Mouse (Mus musculus): ENCODE results near the gene Nelfe. TPM values are rescaled to one million over a fixed set of nuclear protein-coding genes. Genes with fewer than 3 reads are reported as not detected.
"Not testable (repeated sequence)": the region's sequence is repeated elsewhere in the genome, so short reads cannot be mapped to it uniquely, and the experiment has no call there.

Nelfe gene
- polyA plus RNA-seq, 3 experiments from 2014 or later = 40.1 to 65.0 (median 47.0) TPM

DNA sequence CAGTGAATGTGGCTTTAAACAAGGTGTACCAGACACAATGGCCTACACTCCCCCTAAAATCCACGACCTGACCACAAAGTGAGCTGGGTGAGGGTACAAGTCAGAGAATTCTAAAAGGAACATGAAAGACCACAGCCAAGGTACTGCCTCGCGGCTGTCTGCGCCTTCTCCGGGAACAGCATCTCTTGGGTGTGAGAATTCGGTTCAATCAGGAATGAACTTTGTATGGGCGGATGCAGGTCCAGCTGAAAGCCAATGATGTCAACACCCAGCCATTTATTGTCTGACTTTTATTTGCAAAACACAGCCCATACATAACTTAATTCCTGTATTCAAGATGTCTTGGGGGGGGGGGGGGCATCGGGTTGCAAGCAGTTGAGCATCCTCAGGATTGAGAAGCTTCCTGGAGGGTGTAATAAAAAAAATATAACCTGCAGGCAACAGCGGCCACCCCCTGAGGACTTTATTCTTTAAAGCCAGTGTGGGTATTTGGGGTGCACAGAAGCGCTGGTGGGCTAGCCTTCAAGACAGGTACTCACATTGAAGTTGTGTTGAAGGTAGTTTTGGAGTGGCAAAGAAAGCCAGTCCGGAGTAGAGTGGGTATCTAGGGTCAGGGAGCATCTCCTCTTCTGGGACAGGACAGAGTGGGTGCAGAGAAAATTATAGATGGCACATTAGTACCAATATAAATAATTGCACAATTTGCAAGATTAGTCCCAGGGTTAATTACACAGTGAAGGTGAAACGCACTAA, 43.1 kb downstream of the Nelfe start:
- ATAC-seq = no peak

DNA sequence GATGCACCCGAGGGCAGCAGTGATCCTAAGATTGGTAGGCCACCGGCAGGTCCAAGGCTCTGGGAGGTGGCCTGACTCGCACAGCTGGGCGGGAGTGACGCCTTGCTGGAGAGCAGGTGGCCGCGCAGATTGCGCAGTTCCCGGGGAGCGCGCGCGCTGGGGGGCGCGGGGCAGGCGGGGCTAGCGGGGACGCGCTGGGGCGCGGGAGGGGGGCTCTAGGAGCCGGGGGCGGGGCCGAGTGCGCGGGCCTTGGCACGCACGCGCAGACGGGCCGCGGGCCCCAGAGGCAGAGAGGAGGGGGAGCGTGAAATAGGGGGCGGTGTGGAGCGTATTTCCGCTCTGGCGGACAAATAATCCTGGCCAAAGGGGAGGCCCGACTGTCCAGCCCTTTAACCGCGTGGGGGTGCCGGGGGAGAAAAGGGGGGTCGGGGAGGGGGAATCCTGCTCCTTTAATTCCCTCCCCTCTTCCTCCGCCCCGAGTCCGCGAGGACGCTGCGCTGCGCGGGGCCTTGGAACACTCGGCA, 43.9 kb downstream of the Nelfe start:
- ATAC-seq = peak; percentile 46

DNA sequence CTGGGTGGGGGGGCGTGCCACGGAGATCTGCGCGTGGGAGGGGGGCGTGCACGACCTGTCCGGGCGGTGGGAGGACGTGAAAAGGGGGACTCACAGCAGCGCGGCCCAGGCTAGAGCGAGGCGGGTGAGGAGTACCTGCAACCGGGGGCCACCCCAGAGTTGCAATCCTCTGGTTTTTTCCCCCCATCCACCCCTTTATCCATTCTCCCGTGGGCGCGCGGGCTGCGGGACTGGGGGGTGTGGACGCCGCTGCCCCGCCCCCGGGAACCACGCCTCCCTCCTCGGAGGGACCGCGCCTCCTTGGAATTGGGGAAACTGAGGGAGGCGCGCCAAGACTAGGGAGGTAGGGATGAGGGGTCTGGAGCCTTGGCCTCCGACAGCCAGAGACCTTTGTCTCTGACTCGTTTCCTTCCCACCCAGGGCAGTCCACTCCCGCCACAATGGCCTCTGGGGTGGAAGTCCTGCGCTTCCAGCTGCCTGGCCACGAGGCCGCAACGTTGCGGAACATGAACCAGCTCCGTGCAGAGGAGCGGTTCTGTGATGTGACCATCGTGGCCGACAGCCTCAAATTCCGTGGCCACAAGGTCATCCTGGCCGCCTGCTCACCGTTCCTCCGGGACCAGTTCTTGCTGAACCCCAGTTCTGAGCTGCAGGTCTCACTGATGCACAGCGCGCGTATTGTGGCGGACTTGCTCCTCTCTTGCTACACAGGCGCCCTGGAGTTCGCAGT, 44.8 kb downstream of the Nelfe start:
- no peak for ATAC-seq

DNA sequence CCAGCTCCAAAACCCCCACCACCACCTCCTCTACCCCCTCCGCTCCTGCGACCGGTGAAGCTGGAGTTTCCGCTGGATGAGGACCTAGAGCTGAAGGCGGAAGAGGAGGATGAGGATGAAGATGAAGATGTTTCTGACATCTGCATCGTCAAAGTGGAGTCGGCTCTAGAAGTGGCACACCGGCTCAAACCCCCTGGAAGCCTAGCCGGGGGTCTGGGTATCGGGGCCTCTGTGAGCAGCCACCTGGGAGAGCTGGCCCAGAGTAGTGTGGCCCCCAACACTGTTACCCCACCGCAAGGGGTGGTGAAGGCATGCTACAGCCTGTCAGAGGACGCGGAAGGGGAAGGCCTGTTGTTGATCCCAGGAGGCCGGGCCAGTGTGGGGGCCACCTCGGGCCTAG, 45.5 kb downstream of the Nelfe start:
- ATAC-seq = no peak

DNA sequence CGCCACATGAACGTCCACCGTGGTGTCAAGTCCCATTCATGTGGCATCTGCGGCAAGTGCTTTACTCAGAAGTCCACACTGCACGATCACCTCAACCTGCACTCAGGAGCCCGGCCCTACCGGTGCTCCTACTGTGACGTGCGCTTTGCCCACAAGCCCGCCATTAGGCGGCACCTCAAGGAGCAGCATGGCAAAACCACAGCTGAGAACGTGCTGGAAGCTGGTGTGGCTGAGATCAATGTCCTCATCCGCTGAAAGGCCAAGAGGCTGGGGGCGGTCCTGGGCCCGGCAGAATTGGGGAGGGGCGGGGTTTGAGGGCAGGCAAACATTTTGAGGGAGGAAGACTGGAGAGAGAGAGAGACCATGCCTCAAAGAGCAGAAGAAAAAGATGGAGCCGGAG, 46.2 kb downstream of the Nelfe start:
- peak; percentile 24 for ATAC-seq

DNA sequence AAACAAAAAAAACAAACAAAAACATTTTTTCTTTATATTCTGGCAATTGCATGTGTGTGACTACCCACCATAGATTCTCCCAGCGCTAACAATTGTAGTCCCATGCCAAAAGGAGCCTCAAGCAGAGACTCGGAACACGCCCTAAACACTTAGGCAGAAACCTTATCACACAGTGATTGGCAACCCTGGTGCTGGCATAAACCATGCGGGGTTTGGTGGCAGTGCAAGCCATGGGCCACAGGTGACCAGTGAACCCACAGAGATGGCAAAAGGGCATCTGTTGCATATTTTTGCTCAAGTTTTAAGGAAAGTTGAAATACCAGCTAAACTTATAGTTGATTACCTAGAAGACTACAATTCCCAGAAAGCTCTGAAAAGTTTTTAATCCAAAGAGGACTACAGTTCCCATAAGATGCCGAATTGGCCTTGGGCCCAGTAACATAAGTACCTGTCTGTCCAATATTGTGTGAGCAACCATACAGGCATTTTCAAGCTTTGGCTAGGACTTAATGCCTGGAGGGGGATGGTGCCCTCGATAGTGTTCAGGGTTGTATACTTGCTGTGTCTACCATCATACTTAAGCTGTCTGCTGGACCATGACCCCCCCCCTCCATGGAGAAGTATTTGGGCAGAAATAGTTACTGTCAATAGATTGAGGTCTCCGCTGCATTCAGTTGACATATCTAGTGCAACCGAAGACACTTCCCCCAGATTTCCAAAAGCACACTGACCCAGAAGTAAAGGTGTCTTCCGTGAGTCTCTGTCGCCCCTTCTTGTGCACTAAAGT, 47.4 kb downstream of the Nelfe start:
- no peak for ATAC-seq

DNA sequence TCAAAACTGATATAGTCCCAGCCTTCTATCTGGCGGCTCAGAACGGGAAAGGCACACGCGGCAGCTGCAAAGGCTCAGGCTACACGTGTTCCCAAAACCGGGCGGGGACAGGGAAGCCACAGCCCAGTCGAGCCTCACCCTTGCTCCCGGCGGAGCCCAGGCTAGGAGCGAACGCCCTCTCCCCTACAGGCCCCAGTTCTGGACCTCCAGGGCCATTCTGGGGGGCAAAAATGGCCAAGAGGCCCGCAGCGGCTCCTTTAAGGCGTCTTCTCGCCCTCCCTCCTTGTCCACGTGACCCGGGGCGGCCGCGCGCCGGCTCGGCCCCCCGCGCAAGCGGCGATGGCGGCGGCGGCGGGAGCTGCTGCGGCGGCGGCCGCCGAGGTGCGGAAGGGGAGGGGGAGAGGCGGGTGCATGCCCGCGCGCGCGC, 48.0 kb downstream of the Nelfe start, which contains the start of the genes C2 and Ehmt2:
Gene C2, minus strand, starts transcription at position 106 of the 427 bp plus-strand sequence.
Gene Ehmt2, plus strand, starts transcription at position 310 of the 427 bp plus-strand sequence.
- peak; percentile 44 for ATAC-seq

DNA sequence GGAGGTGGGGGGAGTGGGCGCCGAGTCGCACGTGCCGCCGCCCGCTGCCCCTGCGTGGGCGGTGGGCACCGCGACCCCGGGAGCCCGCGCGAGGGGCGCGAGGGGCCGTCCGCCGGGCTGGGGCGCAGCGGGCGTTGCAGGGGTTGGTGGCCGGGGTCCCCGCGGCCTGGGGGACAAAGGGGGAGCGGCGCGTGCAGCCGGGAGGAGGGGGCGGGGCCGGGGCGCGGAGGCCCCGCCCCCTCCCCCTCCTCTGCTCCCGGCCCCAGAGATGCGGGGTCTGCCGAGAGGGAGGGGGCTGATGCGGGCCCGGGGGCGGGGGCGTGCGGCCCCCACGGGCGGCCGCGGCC, 48.5 kb downstream of the Nelfe start:
- no peak for ATAC-seq

DNA sequence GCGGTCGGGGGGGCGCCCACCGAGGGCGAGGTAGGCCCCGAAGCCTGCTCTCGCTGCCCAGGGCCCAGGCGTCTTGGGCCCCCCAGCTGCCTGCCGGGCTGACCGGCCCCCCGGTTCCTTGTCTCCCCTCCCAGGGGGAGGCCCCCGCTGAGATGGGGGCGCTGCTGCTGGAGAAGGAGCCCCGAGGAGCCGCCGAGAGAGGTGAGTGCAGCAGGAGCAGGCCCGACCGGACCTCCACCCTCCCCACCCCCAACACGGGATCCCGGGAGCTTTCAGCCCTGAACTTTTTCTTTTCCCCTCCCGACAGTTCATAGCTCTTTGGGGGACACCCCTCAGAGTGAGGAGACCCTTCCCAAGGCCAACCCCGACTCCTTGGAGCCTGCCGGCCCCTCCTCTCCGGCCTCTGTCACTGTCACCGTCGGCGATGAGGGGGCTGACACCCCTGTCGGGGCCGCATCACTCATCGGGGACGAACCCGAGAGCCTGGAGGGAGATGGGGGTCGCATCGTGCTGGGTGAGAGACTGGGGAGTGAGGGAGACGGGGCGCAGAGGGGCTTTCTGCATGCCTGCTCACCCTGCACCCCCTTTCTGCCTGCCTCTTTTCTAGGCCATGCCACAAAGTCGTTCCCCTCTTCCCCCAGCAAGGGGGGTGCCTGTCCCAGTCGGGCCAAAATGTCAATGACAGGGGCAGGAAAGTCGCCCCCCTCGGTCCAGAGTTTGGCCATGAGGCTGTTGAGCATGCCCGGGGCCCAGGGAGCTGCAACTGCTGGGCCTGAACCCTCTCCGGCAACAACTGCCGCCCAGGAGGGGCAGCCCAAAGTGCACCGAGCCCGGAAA, 49.1 kb downstream of the Nelfe start:
- no peak for ATAC-seq

DNA sequence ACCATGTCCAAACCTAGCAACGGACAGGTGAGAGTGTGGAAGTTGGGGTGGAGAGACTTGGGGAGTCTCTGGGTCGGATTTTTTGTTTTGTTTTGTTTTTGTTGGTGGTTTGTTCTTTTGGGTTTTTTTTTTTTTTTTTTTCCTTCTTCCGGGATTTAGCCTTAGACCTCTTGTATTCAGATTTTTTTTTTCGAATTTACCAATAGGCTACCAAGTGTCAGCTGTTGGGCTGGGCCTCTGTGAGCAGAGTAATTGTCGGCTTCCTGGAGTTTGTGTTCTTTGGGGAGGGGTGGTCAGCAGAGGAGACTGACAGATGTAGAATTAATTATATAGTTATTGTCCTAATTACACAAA, 49.7 kb downstream of the Nelfe start:
- ATAC-seq = peak; percentile 35

DNA sequence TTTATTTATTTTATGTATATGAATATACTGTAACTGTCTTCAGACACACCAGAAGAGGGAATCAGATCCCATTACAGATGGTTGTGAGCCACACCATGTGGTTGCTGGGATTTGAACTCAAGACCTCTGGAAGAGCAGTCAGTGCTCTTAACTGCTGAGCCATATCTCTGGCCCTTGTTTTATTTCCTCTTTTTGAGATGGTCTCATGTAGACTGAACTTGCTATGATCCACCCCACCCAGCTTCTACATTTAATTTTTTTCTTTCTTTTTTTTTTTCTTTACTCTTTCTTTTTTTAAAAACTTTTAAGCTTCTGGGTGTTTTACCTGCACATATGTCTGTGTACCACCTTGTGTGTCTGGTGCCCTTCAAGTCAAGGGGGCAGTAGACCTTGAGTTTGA, 50.6 kb downstream of the Nelfe start:
- not testable (repeated sequence) for ATAC-seq

DNA sequence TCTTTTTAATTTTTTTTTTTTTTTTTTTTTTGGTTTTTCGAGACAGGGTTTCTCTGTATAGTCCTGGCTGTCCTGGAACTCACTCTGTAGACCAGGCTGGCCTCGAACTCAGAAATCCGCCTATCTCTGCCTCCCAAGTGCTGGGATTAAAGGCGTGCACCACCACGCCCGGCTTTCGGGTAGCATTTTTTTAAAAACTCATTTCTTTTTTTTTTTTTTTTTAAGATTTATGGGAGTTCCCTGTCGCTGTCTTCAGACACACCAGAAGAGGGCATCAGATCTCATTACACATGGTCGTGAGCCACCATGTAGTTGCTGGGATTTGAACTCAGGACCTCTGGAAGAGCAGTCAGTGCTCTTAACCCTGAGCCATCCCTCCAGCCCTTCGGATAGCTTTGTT, 51.8 kb downstream of the Nelfe start:
- not testable (repeated sequence) for ATAC-seq

DNA sequence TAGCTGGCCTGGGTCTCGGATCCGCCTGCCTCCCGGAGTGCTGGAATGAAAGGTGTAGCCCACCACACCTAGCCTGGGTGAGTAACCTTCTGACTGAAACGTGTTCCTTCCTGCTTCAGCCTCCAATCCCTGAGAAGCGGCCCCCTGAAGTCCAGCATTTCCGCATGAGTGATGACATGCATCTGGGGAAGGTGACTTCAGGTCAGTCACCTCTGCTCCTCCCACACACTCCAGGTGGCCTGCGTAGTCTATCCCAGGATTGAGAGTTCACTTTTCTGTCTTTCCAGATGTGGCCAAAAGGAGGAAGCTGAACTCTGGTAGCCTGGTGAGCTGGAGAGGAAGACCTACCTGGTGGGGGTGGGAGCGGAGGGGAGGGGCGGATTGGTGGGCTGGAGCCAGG, 52.7 kb downstream of the Nelfe start:
- no peak for ATAC-seq

Other genes with a start within 250 kb of the Nelfe start
- gene Rnf5, start 246.7 kb upstream of the Nelfe start, polyA plus RNA-seq (2017; shearing (Covaris generic)) = 10 to 100 TPM; 41.2 to 71.2 (median 59.5) TPM
- 10 to 100 TPM; 14.5 to 20.8 (median 19.4) TPM for gene Agpat1, start 246.1 kb upstream of the Nelfe start, polyA plus RNA-seq (2017; shearing (Covaris generic))
- 1 to 10 TPM; 1.1 to 2.1 (median 1.2) TPM for gene Egfl8, start 234.4 kb upstream of the Nelfe start, polyA plus RNA-seq (2017; shearing (Covaris generic))
- gene Ppt2, start 221.9 kb upstream of the Nelfe start, polyA plus RNA-seq (2017; shearing (Covaris generic)) = 10 to 100 TPM; 18.8 to 22.9 (median 20.6) TPM
- 1 to 10 TPM in 2 of 3 experiments, under 1 TPM in 1; 0.79 to 4.0 (median 3.7) TPM for gene Prrt1, start 220.9 kb upstream of the Nelfe start, polyA plus RNA-seq (2017; shearing (Covaris generic))
- gene Fkbpl, start 205.6 kb upstream of the Nelfe start, polyA plus RNA-seq (2017; shearing (Covaris generic)) = 1 to 10 TPM; 4.4 to 5.8 (median 5.2) TPM
- gene Atf6b, start 203.2 kb upstream of the Nelfe start, polyA plus RNA-seq (2017; shearing (Covaris generic)) = 10 to 100 TPM; 19.0 to 21.9 (median 19.3) TPM
- not detected for gene Tnxb, start 179.9 kb upstream of the Nelfe start, polyA plus RNA-seq (2017; shearing (Covaris generic))
- gene C4b, start 106.5 kb upstream of the Nelfe start, polyA plus RNA-seq (2017; shearing (Covaris generic)) = under 1 TPM in 1 of 3 experiments, not detected in 2; 0.08 TPM
- gene Cyp21a1, start 45.8 kb upstream of the Nelfe start, polyA plus RNA-seq (2017; shearing (Covaris generic)) = not detected
- 10 to 100 TPM; 30.4 to 44.5 (median 37.2) TPM for gene Stk19, start 13.4 kb upstream of the Nelfe start, polyA plus RNA-seq (2017; shearing (Covaris generic))
- 10 to 100 TPM; 23.9 to 29.0 (median 27.1) TPM for gene Dxo, start 13.4 kb upstream of the Nelfe start, polyA plus RNA-seq (2017; shearing (Covaris generic))
- 10 to 100 TPM; 28.6 to 34.2 (median 33.7) TPM for gene Skiv2l, start 181 bp upstream of the Nelfe start, polyA plus RNA-seq (2017; shearing (Covaris generic))
- 1 to 10 TPM in 1 of 3 experiments, under 1 TPM in 2; 0.24 to 2.6 (median 0.37) TPM for gene Cfb, start 12.1 kb downstream of the Nelfe start, polyA plus RNA-seq (2017; shearing (Covaris generic))
- not detected for gene Zbtb12, start 29.1 kb downstream of the Nelfe start, polyA plus RNA-seq (2017; shearing (Covaris generic))
- under 1 TPM in 1 of 3 experiments, not detected in 2; 0.26 TPM for gene Gm20547, start 31.7 kb downstream of the Nelfe start, polyA plus RNA-seq (2017; shearing (Covaris generic))
- gene C2, start 47.9 kb downstream of the Nelfe start, polyA plus RNA-seq (2017; shearing (Covaris generic)) = 1 to 10 TPM in 1 of 3 experiments, not detected in 2; 1.4 TPM
- gene Ehmt2, start 48.1 kb downstream of the Nelfe start, polyA plus RNA-seq (2017; shearing (Covaris generic)) = 10 to 100 TPM; 27.1 to 32.6 (median 29.4) TPM
- gene Slc44a4, start 64.1 kb downstream of the Nelfe start, polyA plus RNA-seq (2017; shearing (Covaris generic)) = not detected
- gene Neu1, start 80.9 kb downstream of the Nelfe start, polyA plus RNA-seq (2017; shearing (Covaris generic)) = 10 to 100 TPM; 12.8 to 28.2 (median 27.6) TPM
- gene Hspa1b, start 108.8 kb downstream of the Nelfe start, polyA plus RNA-seq (2017; shearing (Covaris generic)) = under 1 TPM; 0.53 to 0.85 (median 0.80) TPM
- under 1 TPM in 1 of 3 experiments, not detected in 2; 0.94 TPM for gene Gm20481, start 119.5 kb downstream of the Nelfe start, polyA plus RNA-seq (2017; shearing (Covaris generic))
- gene Hspa1a, start 121.8 kb downstream of the Nelfe start, polyA plus RNA-seq (2017; shearing (Covaris generic)) = 1 to 10 TPM in 2 of 3 experiments, under 1 TPM in 1; 0.74 to 2.3 (median 1.1) TPM
- not detected for gene Hspa1l, start 122.3 kb downstream of the Nelfe start, polyA plus RNA-seq (2017; shearing (Covaris generic))
- 10 to 100 TPM; 37.7 to 67.4 (median 40.0) TPM for gene Lsm2, start 131.5 kb downstream of the Nelfe start, polyA plus RNA-seq (2017; shearing (Covaris generic))
- 10 to 100 TPM; 27.2 to 30.9 (median 30.8) TPM for gene Vars, start 150.6 kb downstream of the Nelfe start, polyA plus RNA-seq (2017; shearing (Covaris generic))
- under 1 TPM in 2 of 3 experiments, not detected in 1; 0.10 to 0.28 TPM for gene Vwa7, start 166.2 kb downstream of the Nelfe start, polyA plus RNA-seq (2017; shearing (Covaris generic))
- gene Sapcd1, start 177.6 kb downstream of the Nelfe start, polyA plus RNA-seq (2017; shearing (Covaris generic)) = 1 to 10 TPM in 2 of 3 experiments, under 1 TPM in 1; 0.54 to 2.6 (median 1.4) TPM
- 1 to 10 TPM; 1.3 to 1.4 (median 1.4) TPM for gene Msh5, start 196.4 kb downstream of the Nelfe start, polyA plus RNA-seq (2017; shearing (Covaris generic))
- 100 to 1,000 TPM; 487 to 766 (median 514) TPM for gene Clic1, start 199.6 kb downstream of the Nelfe start, polyA plus RNA-seq (2017; shearing (Covaris generic))
- 1 to 10 TPM in 2 of 3 experiments, under 1 TPM in 1; 0.91 to 3.0 (median 1.3) TPM for gene Ddah2, start 208.6 kb downstream of the Nelfe start, polyA plus RNA-seq (2017; shearing (Covaris generic))
- not detected for gene Ly6g6c, start 215.0 kb downstream of the Nelfe start, polyA plus RNA-seq (2017; shearing (Covaris generic))
- not detected for gene Mpig6b, start 215.8 kb downstream of the Nelfe start, polyA plus RNA-seq (2017; shearing (Covaris generic))
- not detected for gene Ly6g6e, start 226.5 kb downstream of the Nelfe start, polyA plus RNA-seq (2017; shearing (Covaris generic))
- not detected for gene Ly6g6d, start 227.7 kb downstream of the Nelfe start, polyA plus RNA-seq (2017; shearing (Covaris generic))
- not detected for gene Ly6g6f, start 235.2 kb downstream of the Nelfe start, polyA plus RNA-seq (2017; shearing (Covaris generic))
- 10 to 100 TPM; 22.3 to 26.3 (median 25.6) TPM for gene Abhd16a, start 238.9 kb downstream of the Nelfe start, polyA plus RNA-seq (2017; shearing (Covaris generic))

All from inflammation-experienced regulatory T-cells, adult 6 months (primary cell).